Mouse (Mus musculus) T-helper 1 cell (primary cell): ENCODE data around the gene Luc7l3.

Experiments used
- in situ Hi-C: fragments of 300-600 bp; cut with MboI, MseI; formaldehyde crosslinking; loops from one replicate; pipeline ENCODE4 v1.15.1; 2025; ENCODE audit warnings: high pct_unique_total_duplicates

The Luc7l3 gene

DNA sequence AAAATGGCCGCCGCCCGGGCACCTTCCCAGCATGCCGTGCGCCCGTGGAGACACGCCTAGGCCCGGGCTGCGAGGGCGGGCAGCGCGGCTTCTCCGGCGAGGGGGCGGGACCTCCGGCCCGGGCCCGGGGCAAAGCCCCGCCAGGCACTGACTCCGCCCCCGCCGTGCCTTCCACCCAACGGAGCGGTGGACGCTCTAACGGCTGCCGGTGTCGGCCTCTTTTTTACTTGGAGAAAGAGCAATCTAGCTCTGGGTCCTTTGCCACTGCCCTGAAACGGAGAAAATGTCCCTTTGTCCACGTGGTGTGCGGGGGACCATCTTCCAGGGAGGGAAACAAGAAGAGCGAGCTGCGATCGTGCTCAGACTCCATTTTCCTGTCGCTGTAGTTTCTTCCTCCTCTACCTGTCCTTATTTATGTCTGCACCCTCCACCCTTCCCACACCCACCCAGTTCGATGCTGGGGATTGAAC is at the start of gene Luc7l3:
Gene Luc7l3, minus strand, starts transcription at position 58 of the 470 bp plus-strand sequence.
- in situ Hi-C loops, result no loop called here

DNA sequence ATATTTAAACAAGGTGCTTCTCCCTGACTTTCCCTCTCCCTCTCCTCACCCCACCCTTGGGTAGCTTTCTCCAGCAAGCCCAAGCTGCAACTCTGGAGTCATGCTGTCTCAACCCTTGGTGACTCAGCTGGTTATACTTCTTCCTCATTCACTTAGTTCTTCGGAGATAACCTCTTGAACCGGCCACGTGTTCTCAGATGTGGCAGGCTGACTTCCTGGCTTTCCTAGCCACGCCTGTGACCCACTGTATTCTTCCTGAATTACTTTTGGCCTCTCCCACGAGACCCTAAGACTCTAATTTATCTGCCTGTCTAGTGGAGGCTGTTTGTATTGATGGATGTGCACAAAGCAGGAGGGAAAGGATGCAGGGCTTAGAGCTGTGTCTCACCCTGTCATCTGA is 49.0 kb upstream of the Luc7l3 start:
- in situ Hi-C loops, result no loop called here

DNA sequence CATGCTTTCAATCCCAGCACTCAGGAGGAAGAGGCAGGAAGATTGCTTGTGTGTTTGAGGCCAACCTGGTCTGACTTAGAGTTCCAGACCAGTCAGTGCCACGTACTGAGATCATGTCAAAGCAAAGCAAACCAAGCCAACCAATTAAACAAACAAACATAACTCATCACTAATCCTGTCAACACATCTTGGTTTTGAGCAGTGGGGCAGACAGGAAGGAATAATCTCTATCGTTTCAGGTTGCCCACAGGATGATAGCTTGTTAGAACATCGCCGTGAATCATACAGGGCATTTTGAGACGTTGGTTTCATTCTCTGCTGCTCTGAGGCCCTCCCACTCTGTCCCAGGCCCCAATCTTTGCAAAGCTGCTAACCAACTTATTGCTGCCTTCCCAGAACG is 48.2 kb upstream of the Luc7l3 start:
- in situ Hi-C loops, result no loop called here

DNA sequence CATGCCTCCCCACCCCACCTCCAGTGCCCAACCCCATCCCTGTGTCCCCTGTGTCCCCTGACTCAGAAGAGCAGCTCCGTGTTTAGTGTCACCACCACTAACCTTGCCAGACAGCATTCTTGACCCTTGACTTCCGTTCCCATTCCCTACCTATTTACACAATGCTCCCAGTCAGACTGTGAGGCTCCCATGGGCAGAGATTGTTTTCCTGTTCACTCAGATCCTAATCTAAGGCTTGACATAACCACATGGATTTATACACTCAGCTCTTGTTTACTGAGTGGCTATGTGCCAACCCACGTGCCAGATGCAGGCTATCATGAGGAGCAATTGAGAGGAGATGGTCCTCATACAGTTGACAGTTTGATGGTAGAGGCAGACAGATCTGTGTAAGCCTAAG is 43.6 kb upstream of the Luc7l3 start:
- in situ Hi-C loops, result no loop called here

DNA sequence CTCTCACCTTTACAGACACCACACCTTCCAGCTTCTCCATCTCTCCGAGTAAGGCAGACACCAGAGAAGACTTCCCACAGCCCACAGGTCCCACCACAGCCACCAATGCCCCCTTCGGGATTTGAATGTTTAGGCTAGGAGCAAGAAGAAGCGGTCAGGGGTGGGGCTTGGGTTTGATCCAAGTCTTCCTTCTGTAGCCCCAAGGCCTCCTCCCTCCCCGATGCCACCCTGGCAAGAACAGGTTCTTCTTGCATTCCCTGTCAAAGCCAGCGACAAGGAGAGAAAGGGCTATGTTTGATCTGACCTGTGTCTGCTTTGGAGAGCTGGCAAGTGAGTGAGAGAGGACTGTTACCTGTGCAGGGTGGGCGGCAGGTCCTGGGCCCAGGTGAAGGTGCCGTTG is 41.9 kb upstream of the Luc7l3 start:
- in situ Hi-C loops, result no loop called here

DNA sequence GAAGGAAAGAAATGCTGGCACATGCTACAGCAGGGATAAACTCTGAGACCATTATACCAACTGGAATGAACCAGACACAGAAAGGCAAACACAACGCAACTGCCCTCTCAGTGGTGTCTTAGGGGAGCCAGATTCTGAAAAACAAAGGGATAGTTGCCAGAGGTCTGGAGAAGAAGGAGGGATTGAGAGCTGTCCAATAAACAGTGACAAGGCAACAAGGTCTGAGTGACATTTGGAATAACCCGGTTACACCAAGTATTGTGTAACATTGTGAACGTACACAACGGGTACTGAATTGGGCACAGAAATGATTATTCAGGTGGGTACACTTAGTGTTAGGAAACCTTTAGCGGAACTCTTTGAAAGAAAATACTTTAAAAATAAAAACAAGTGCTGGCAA is 40.3 kb upstream of the Luc7l3 start:
- in situ Hi-C loops, result no loop called here

DNA sequence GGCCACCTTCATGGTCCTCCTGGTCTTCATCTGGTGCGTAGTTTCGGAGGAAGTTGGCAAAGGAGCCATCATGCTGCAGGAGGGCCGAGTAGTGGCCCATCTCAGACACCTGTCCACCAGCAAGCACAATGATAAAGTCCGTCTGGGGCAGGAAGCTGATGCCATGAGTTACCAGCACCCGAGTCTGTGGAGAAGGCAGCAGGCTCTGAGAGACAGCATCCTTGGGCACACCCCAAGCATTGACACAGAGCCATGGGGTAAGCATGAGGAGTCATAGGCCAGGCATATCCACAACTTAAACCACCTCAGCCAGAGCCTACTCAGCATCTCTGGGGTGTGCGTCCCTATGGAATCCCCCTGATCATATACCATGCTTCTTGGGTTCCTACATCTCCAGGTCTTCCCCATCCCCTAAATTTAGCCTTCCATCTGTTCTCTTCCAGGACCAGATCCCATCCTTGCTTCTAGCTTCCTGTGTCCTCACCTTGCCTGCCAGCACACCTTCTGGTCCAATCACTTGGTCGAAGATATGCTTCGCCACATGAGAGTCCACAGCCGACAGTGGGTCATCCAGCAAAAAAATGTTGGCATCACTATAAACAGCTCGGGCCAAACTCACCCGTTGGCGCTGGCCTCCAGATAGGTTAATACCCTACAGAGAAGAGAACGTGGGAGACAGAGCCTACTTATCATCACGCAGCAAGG is 39.5 kb upstream of the Luc7l3 start:
- in situ Hi-C loops, result no loop called here

DNA sequence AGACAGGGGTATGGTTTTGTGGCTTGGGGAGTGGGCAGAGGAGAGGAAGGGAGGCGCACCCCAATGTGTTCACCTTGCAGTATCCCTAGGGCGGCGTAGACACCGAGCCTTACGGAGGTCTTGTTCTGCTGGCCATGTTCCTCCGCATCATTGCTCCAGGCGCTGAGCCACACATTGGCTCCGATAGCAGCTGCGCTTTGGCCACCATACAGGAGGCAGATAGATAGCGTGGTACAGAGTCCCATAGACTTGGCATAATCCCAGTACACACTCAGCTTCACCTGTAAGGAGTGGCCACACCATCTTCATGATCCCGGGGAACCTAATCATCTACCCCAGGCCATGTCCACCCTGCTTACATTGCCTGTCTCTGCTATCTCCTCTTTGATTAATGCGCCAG is 37.4 kb upstream of the Luc7l3 start:
- in situ Hi-C loops, result no loop called here

DNA sequence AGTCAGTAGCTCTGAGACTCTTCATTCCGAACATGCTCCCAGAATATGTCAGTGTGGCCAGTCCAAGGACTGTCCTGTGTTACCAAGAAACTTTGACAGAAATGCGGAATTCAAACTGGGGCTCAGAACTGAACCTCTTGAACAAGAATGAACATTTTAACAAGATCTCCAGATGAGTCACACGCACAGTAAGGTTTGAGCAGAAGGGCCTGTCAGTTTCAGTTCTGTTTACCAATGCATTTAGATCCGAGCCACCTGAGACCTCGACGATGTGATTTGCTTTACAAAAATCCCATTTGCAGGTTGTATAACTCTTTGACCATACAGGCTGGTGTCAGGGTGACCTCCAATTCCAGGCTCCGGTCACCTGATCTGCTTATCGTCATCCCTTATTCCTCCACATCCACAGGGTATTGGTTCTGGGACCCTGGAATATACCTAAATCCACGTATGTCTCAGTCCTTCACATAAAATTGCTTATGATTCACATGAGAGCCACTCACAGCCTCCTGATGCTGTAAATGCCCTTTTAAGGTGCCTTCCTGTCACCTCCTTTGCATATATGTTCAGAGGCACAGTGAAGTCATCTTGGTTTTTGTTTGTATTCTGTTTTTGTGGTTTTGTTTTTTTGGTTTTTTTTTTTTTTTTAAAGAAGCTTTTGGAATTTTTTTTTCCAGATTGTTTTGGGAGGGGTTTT is 33.9 kb upstream of the Luc7l3 start:
- in situ Hi-C loops, result no loop called here

DNA sequence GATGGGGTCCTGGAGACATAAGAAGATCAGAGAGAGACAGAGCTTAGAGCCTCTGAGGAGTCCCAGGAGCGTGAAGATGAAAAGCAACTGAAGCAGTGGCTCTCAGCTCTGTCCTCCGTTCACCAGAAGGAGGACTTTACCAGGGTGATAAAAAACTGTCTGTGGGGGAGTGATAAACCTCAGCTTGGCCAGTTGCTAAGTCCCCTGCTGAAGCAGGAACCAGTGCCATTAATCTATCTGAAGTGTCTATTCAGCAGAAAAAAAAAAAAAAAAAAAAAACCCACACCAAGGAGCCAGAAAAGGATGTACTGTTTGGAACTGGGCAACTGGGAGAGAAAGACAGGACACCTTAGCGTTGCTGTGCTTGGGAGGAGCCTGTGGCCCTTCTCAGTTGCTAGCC is 29.3 kb upstream of the Luc7l3 start:
- in situ Hi-C loops, result no loop called here

DNA sequence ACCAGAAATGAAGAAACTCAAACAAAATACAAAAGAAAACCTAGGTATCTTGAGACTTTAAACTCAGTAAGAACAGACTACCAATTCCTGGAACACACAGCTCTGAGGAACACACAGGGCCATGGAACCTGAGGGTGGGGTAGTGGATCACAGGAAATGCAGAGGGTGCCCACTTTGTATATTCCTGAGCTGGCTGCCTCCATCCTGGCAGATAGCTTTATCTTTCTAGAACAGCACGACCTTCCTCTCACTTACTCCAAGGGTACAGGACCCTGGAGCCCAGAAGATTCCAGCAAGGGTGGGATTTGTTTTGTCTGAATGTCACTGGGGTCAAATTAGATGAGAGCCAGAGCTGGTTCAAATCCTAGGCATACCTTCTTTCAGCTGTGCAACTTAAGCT is 28.5 kb upstream of the Luc7l3 start:
- in situ Hi-C loops, result no loop called here

DNA sequence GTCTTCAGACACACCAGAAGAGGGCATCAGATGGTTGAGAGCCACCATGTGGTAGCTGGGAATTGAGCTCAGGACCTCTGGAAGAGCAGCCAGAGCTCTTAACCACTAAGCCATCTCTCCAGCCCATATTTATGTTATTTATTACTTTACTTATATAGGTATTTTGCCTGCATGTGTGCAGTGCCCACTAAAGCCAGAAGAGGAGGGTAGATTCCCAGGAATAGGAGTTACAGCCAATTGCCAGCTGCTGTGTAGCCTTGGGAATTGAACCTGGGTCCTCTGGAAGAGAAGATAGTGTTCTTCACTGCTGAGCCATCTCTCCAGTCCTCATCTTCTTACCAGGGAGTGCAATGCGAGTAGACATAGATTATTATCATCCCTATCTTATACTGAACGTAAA is 28.1 kb upstream of the Luc7l3 start:
- in situ Hi-C loops, result loop anchor here (5.0 kb wide), 2 partner anchors 47 to 132 kb away; no protein-coding TSS in a partner anchor

DNA sequence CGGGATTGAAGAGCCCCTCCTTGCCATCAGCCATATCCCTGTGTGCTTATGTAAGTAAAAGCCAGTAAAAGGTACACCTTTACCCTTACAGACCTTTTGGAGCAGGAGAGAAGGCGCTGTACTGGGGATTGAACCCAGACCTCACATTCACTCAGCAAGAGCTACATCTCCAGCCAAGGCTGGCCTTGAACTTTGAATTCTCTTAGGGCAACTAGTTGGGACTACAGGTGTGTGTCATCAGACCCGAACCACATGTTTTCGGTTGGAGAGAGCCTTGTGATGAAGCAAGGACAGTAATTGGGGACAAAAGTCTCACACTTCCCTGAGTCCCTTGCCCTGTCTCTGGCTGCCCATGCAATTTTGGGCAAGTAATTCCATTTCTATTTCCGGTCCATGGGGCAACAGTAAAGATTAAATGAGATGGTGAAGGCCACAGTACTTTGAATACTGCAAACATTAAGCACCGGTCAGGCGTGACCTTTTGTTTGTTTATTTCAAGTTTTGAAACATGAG is 25.3 kb upstream of the Luc7l3 start:
- in situ Hi-C loops, result loop anchor here (5.0 kb wide), 2 partner anchors 50 to 135 kb away; no protein-coding TSS in a partner anchor

DNA sequence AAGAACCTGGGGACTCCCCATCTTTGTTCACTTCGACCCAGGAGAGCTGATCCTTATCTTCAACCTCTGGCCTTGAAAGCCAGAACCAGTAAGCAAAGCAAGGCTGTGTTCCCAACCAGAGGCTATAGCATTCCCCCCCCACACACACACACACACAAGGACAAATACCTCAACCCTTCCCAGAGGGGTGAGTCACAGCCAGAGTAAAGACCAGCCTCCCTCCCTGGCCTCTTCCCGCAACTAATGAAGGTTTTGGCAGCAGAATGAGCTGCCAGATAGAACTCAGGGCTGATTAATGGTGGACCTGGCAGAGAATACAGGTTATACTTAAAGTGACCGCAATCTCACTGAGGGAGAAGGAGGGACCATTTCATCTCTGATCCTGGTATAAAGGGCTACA is 24.8 kb upstream of the Luc7l3 start:
- in situ Hi-C loops, result loop anchor here (5.0 kb wide), 2 partner anchors 51 to 136 kb away; no protein-coding TSS in a partner anchor

DNA sequence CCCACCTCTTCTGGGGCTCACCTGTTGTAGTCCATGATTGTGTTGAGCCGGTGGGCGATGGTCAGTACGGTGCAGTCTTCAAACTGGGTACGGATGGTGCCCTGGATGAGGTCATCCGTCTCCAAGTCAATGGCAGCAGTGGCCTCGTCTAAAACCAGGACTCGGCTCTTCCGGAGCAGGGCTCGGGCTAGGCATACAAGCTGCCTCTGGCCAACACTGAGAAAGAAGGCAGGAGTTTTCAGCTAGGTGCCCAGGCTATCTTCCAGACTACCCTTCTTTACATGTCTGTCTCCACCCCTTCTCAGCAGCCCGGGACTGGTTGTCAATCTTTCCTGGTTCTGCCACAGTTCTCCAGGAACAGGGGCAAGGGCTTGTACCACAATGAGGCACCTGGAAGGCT is 24.1 kb upstream of the Luc7l3 start:
- in situ Hi-C loops, result loop anchor here (5.0 kb wide), 2 partner anchors 51 to 136 kb away; no protein-coding TSS in a partner anchor

DNA sequence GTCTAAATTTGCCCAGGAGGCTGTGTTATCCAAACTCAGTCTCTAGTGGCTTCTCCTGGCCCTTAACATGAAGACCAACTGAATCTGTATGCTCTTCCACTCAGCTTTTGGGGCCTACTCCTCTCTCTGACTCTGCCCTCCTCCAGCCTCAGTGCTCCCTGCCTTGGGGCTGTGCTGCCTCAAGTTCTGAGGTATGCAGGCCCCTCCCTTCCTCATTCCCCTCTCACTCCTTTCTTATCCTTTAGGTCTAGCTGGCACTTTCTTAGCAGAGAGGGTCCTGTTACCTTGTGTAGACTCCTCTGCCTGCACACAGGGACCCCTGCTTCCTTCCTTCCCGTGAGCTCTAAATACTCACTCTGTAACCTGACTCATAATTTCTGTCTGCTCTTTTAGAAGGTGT is 22.7 kb upstream of the Luc7l3 start:
- in situ Hi-C loops, result no loop called here

DNA sequence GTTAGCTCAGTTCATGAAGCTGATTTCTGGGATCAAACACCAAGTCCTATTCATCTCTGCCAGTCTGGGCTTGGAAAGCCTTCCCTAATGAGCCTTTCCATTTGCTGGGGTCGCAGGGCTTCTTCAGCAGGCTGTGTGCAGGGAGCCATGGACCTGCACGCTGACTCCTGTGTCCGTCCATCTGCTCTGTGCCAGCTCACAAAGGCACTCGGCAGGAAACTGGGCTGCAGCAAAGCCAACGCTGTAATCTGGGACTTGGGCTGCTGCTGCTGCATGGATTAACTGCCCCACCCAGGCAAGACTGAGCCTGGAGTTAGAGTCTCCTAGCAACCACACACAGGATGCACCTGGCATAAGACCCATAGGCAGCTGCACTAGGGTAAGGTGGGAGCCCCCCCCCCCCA is 22.2 kb upstream of the Luc7l3 start:
- in situ Hi-C loops, result no loop called here

DNA sequence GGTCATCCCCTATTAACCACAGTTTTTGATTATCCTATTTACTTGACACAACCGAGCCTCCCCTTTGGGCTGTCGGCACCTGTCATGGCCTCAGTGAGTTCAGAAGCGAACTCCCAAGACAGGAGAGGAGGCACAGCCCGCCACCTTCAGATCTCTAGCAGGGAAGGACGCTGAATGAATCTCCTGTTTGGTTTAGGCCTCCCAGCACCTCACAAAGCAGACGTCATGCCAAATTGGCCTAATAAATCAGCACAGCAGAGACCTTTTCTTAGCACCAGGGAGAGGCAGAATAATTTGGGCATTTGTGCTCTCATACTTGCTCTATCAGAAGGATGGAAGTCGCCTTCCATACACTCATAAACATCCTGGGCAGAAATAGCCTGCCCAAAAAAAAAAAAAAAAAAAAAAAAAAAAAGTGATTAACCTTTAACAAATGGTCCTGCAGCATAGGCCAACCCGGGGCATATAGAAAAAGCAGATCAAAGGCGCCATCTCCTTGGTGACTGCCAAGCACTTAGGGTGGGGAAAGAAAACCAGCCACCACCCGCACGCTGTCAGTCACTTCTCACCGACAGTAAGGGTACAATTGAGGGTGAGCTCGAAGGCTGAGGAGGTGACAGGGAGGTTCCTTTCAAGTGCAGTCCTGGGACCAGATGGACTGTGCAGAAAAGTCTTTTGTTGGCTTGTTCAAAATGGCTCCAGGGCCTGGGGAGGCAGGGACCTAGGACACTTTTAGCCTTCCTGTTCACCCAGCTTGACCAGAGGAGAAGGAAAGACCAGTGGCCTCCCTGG is 20.5 kb upstream of the Luc7l3 start:
- in situ Hi-C loops, result no loop called here

DNA sequence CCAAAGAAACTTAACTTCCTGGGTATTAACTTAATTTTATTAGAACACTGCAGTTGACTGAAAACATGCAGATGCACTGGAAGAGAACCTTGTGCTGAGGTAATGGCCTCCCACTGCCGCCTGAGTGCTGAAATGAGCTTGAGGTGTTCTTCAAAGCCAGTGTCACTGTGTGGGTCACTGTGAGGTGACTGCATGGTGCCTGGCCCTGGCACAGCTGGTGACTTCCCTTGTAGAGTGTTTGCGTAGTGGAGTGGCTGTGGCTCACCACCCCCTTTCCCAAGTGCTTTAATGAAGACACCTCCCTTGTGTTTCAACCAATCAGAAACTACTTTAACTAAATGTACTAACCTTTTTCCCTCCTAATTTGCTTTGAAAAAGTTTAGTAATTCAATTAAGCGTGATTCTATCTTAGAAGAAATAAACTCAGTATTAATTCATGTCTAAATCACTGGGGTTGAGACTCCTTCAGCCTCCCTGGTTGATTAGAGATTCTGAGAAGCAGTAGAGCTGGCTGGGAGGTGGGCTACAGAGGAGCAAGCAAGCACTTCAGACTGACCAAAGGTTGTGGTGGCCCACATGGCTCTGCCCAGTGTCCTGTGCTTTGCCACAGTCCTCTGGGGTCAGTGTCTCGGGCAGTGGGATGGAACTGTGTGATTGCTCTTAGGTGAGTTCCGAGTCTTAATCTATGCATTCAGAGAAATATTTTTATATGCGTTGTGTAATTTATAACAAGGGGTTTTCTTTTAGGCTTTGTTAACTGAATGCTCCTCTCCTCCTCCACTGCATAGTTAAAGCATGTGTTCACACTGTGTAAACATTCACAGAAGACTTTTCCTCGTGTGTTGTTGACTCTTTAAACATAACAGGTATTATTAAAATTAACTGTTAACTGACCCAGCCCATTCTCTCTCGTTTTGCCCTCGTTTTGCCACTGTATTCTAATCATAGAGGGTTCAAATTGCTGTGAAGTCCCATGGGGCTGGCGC is 19.5 kb upstream of the Luc7l3 start:
- in situ Hi-C loops, result no loop called here

DNA sequence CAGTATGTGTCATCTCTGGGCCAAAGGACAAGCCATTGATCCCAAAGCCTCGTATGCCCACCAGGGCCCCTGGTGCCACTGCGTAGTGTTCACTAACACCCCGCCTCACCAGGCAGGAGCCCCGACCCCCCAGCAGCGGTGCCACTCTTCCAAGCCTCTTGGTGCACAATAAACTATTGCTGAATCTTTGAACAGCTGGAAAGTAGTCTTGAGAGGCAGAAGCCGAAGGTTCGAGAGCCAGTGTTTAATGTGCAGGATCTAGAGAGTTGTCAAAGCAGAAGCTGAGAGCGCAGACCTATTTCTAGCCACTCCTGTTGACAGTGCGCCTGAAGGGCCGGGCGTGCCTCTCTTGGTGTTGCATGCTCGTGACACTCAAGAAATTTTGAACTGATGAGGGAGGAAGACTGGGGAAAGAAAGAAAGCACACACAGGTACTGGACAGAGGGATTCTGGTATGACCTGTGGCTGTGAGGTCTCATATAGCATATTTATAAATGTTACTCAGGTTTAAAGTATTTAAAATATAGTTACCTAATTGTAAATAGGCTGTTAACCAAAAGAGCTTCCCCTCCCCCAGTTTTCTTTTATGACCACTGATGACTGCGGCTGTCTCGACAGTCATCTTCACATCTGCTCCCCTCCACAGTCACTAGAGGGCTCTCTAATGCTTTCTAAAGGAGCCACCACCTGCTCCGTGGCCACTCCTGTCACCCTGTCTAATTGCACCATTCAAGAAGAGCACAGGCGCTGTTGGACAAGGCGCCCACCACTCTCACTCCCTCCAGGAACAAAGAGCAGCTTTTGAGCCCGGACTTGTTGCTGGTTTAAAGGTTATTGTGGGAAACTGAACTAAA is 18.2 kb upstream of the Luc7l3 start:
- in situ Hi-C loops, result no loop called here
